Mouse (Mus musculus): ENCODE results near the gene Golim4. TPM values are rescaled to one million over a fixed set of nuclear protein-coding genes. Genes with fewer than 3 reads are reported as not detected.

Golim4 gene
- polyA plus RNA-seq, 1 experiment, result 2.9 TPM

- Histone ChIP-seq H3K4me1 (ENCODE audit: control insufficient read depth) (no peaks in the 10 kb centered on the region), H3K9me3 (ENCODE audit: control insufficient read depth, low read length) (no peaks in the 10 kb centered on the region), H3K36me3 (ENCODE audit: control insufficient read depth) (no peaks in the 10 kb centered on the region), H3K27me3 (ENCODE audit: control insufficient read depth) (no peaks in the 10 kb centered on the region), H3K4me3 (replicated peaks) (no peak overlapping the region)
- TF ChIP-seq TAL1 (IDR thresholded peaks at IDR 0.05; ENCODE audit: low read length) (no peak), GATA1 (IDR thresholded peaks at IDR 0.05; ENCODE audit: low read length) (no peak)
These were observed 121.9 kb downstream of the Golim4 start for GRCm38 (mm10) chr3:75834827-75835226.

Other genes with a start within 250 kb of the Golim4 start
- not detected in 2 replicates for gene Gm29133, start 208.8 kb downstream of the Golim4 start, polyA plus RNA-seq (2012)
- not detected in 2 replicates for gene Fstl5, start 117.3 kb upstream of the Golim4 start, polyA plus RNA-seq (2012)

Data from erythroblast, embryonic 14.5 days (primary cell).